Mouse (Mus musculus) cerebellum, adult 11 months (tissue): ENCODE results near the gene H2-Oa.

Experiments used
- DNase-seq: peaks from one replicate; pipeline ENCODE4 v3.0.0; 2022

H2-Oa gene

DNA sequence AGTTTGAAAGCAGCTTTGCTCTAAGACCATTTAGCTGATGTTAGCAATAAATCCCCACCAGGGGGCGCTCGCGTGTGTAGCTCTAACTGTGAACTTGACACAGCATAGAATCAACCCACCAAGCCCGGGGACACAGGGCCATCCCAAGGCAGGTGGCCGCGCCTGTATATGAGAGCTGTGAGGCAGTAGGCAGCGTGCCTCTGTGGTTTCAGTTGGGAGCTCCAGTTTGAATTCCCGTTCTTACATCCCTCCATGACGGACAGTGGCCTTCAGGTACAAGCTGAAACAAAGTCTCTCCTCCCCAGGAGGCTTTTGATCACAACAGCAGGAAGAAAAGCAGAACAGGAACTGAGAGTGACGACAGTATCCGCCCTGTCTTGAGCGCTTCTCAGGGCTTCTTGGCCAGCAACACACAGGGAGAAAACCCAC lies 9.5 kb downstream of the H2-Oa start:
- peak; percentile 84 for DNase-seq

DNA sequence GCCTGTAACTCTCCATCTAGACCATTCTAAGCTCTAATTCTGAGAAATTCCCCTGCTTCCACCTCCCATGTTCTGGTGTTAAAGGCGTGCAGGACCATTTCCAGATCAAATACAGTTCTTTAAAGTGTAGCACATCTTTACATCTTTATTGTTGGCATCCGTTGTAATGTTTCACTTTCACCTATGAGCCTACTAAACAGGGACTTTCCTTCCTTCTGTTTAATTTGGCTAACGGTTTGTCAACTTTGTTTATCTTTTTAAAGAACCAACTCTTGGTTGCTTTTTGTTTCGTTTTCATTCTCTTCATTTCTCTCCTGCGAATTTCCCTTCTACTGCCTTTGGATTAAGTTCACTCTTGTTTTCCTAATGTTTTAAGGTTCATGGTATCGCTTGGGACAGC lies 10.7 kb downstream of the H2-Oa start:
- no peak for DNase-seq

DNA sequence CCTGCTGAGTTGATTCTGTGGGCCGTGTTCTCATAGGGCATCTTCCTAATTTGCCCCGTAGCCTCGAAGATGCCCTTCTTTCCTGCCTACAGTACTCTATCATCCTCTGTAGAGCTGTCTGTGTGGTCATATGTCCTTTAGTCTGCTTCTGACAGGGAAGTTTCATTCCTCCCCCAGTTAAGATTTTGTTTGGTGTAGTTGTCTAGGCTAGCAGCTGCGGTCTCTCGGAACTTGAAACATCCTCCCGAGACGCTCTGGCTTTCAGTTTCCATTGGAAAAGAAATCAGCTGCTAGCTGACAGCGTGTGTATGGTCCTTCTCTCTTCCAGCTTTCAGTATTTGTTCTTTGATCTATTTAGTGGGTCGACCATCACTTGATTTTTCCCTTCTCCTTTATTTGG lies 12.7 kb downstream of the H2-Oa start:
- no peak for DNase-seq

DNA sequence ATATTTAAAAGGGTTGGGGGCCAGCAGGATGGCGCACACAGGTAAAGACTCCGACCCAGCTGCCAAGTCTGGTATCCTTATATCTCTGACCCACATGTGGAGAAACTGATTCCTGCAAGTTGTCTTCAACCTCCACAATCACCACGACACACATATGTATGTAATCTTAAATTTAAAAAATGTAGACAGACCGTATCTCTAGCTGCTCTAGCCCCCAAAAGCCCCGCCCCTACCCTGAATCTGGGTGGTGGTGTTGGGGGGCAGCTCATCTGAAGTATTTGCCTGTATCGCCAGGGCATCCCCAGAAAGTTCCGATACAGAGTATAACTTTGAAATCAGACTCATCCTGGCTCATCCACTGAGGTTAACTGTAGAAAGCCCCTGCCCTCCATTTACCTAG lies 14.4 kb downstream of the H2-Oa start:
- no peak for DNase-seq

DNA sequence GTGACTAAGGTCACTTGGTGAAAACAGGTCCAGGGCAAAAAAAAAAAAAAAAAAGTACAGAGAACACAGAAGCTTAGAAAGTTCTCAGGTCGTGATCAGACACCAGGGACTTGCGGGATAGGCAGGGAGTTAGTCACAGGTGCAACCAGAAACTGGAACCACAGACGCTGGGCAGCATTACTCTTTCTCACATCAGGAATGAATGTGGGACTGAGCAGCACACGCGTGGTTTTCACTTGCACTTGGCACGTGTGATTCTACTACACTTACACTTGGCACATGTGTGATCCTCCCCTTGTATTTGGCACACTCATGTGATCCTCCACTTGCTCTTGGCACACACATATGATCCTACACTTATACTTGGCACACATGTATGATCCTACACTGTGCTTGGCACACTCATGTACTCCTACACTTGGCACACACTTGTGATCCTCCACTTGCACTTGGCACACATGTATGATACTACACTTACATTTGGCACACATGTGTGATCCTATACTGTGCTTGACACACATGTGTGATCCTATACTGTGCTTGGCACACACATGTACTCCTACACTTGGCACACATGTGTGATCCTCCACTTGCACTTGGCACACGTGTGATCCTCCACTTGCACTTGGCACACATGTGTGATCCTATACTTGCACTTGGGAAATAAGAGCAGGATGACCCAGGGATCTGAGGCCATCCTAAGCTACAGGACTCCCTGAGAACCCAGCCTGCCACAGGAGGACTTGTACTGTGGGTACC lies 15.1 kb downstream of the H2-Oa start:
- no peak for DNase-seq

DNA sequence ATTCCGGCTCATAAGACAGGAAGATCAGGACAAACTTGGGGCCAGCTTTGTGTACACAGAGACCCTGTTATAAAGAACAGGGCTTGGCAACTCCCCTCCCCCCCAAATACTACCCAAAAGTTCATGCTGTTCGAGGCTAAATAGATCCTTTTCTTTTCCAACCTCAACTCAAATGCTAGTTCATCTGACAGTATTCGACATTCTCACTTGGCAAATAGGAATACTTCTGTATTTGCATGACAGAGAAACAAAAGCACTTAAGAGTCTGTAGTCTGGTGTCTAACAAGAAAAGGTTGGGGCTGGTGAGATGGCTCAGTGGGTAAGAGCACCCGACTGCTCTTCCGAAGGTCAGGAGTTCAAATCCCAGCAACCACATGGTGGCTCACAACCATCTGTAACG lies 16.3 kb downstream of the H2-Oa start:
- DNase-seq, result no peak

DNA sequence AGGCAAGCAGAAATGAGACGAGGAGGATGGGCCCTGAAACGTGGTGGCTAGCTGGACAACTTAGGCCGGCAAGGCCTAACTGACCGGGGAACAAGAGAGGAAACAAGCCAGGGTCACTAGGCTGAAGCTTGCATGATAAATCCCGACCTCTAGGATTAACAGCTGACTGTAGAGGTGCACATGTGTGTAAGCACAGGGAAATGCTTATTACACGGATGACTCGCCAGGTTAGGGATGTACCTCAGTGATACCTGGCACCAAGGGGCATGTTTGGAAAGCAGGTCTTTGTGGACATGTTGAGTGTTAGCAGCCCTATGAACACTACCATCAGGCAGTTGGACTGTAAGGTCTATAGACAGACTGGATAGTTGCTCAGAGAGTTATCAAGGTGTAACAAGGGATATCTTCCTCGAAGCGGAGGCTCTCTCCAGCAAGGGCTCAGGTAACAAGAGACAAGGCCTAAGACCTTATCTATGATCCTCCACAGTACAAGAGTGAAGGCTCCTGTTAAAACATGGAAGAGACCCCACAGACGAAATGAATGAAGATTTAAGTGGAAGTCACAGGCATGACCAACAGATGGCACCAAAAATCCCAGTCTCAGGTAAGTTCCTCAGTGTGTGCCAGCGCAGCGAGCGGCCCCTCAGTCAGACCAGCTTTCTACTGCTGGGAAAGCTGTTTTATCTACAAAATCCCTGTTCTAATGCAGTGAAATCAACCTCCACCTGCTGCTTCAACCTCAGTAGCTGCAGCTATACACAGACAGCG lies 17.1 kb downstream of the H2-Oa start:
- no peak for DNase-seq

DNA sequence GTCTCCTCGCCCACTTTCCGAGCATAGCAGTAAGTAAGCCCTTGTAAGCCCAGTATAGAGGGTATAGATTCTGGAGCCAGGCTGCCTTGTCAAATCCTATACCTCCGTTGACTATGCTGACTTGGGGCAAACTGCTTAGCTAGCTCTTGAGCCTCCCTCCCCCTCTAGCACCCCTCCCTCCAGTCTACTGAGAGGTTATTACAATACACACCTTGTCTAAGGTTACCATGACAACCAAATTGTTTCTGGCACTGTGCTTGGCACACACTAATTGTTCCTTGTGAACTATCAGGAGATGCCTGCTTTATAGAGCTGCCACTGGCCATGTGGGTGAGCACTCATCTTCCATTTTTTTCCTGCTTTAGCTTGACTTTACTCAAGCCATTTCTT lies 17.7 kb downstream of the H2-Oa start:
- no peak for DNase-seq

DNA sequence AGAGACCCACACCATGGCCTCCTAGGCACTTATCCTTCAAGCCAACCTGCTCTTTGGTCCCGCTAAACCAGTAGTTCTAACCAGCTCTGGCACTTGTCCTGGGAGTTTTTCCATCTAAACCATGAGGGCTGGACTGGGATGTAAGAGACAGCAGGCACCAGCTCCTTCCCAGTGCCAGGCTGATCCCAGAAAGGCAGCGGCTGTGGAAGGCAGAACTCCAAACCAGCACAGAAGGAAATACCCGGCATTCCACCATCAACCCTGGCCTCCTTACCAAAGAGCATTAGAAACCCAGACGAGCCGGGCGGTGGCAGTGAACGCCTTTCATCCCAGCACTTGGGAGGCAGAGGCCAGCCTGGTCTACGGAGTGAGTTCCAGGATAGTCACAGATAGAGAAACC lies 18.2 kb downstream of the H2-Oa start:
- DNase-seq, result no peak

DNA sequence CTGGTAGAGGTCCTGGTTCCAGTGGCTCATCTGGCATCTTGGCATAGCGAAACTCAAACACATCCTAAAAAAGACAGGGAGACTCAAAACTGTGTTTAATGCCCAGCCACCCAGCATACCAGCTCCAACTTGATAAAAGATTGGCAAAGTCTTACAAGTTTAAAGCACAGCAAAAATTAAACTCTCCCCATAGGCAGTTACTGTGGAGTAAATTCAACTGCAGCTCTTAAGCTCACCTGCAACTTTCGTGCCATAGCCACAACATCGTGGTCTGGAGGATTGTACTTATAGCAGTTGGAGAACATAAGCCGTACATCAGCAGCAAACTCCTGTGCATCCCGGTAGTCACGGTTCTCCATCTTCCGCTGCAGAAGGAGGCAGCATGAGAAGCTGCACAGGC lies 22.0 kb downstream of the H2-Oa start:
- DNase-seq, result no peak

DNA sequence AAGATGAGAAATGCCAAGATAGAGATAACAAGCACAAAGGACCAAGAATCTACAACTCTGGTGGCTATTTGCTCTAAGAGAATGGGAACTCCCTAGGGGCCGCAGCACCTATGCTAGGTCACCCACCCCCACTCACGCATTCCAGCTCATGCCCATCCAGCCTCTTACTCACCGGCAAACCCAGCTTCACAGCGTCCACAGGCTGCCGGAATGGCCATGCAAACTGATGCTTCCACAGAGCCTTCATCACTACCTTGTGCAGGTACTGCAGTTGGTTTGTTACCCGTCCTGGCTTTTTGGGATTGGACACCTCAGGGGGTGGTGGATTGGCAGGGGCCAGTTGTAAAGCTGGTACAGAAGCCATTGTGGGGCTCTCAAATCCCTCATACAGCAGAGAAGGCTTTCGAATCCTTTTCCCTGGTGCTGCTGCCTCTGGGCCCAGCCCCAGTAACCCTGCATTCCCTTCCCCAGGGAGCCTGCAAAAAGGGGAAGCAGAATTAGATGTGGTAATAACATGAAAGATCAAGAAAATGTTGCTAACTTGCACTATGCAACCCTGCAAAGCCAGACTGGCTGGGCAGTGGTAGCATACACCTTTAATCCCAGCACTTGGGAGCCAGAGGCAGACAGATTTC lies 24.7 kb downstream of the H2-Oa start:
- peak; percentile 23 for DNase-seq

DNA sequence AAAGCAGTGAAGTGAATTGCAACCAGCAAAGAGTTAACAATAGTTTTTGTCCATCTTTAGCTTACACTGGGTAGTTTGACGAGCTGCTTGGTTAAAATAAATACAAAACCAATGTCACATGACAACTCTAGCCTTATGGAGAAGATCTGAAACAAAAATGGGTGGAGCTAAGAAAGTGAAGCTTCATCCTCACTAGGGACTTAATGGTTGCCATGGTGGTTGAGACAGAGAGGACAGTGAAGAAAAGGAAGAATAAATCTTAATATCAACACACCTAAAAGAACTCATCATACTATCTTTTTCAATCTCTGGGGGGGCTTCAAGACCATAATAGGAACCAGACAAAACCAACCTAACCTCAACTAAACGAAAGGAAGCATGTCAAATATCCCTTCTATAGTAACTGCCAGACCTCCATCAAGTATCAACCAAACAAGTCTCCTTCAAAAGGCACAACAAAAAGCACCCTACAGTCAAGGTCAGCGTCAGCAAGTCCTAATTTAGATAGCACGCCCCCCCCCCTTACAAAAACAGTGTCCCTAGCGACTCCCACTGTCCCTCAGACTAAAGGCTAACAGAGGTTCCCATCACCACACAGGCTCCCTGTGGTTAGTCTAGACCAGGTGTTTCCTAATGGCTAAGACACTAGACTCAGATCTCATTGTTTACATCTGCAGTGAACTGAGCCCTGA lies 25.4 kb downstream of the H2-Oa start:
- no peak for DNase-seq

DNA sequence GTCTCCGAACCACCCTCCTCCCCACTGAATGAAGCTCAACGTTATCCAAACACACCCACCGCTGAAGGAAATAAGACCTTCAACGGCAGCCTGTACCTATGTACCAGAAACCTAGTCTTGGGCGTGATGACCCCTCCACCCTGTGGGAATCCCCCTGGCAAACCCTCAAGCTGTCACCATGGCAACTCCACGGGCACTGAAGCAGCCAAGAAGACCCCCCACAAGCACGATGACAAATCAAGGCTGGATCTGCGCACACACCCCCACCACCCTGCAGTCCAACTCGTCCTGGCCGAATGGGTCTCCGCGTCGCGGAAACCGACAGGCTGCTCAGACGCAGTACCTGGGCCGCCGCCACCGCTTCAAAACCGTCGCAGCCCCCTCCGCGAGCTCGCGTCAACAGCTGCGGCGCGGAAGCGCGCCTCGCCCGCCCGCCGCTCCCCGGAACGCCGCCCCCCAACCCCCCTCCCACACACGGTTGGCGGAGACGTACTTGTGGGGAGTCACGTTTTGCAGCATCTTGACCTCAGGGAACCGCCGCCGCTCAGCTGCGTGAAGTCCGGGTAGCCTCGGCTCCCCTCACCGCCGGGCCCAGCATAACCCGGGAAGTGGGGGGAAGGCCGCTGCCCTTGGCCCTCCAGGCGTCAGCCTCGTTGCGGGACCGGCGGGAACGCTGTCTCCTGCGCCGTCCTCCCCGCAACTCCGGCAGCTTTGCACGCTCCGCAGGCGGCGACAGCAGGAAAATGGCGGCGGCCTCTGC lies 26.2 kb downstream of the H2-Oa start:
- DNase-seq, result peak; percentile 64

DNA sequence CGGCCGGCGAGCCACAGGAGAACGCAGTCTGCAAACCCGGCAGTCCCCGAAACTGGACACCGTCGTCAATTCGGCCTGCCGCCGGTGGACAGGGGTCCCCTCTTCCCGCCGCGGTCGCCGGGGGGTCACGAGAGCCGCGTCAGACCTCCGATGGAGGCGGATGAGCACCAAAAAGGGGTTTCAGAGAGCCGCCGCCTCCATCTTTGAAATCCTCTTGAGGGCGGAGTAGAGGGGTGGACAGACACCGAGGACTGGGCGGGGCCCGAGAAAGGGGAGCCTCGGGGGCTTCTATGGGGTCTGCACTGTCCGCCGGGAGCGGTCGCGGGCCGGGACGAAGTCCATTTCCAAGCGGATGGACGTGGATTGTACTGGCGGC lies 26.7 kb downstream of the H2-Oa start:
- DNase-seq, result no peak

DNA sequence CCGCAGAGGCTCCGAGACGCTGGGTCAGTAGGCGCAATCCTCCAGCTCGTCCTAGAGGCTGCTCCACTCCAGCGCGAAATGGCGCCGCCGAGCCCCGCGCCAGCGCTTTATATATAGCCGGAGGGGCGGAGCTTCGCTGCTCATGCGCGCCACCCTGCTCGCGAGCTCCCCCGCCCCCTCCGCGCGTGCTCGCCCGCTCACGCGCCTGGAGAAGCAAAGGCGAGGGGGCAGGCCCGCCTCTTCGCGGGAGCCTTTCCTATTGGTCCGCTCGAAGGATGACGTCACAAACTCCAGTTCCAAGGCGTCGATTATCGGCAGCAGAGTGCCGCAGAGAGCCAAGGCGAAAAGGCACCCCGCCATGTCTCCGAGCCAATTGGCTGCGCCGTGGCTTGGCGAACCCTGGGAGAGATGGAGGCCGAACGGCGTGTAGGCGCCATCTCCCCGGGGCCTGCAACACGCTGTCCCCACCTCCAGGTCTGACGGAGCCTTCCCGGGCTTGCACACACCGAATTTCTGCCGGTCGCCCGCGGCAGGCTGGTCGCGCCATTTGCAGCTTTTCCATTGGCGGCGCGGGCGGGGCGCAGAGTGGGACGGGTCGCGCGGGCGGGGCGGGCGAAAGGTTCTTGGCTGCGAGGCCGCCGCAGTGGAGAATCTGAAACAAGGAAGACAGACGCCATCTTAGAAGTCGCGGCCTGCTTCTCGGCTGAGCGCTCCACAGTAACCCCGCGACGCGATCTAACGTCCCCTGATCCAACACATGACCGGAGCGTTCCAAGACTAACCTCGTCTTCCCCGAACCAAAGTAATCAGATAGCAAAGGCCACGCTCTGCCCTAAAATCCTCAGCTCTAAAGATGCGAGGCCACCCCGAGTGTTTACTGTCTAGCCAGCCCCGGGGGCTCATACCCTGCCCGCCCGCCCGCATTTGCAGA lies 27.4 kb downstream of the H2-Oa start, which contains the start of gene H2-DMa:
H2-DMa (plus strand) TSS at position 293 of the 931 bp plus-strand sequence.
- peak; percentile 99 for DNase-seq

DNA sequence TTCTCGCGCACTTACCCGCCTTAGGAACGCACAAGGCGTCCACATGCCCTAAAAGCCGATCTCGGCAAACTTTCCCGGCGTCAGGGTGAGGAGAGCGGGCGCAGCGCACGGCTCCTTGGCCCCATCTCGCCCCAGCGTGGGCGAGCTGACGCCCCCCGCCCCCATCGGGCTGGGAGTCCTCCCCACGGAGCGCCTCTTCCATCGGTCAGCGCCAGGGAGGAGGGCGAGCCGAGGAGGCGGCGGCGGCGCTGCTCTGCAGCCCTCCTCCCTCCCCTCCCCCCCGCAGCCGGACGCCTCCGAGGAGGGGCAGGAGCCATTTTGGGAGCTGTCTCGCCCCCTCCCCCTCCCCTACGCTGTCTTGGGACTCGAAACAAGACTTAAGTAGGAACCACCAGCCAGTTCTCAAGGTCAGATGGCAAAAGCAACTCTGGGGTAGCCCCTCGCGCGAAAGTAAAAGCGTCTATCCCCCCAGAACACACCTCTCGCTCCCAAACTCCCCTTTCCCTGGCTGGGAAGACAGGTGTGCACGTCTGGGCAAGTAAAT lies 28.1 kb downstream of the H2-Oa start:
- DNase-seq, result peak; percentile 88

DNA sequence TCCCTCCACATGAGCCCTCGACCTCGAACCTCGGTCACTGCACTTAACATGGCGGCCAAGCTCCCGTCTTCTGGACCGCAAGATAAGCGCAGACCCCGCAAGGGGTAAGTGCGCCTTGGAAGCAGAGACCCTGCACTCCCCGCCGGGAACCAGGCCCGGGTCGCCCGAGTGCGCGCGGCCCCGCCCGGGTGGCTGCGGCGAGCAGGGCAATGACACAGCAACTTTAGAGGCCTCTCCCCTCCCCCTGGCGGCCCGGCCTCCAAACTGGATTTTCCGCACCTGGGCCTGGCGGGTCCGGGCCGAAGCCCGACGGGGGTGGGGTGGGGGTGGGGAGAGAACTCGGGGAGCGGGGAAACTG lies 28.7 kb downstream of the H2-Oa start:
- DNase-seq, result peak; percentile 83

DNA sequence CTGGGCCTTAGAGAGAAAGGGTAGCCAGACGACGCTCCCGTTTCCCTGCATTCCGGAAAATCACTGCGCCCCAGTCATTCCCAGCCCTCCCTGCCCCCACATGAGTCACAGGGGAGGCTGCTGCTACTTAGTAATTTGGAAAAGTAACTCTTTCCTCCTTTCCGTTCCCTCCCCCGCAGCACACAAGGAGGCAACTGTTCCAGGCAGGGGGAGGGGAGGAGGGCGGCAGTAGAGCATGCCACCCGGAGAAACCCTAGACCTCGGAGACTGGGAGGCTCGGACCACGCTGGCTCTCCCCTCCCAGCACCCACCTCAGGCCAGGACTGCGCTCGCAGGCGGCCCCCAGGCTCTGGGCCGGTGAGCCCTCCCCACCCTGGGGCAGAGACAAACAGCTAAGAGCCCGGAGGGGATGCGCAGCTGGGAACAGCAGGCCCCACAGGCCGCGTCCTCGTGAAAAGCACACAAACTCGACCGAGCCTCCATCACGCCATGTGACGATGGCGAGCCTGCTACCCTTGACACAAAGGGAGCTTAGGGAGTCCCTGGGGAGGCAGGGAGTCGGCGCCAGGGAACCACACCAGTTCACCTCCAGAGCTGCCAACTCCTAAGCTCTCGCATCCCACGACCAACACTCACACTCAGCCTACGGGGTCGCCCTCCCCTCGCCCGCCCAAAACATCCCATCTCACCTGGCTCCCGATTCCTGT lies 29.2 kb downstream of the H2-Oa start:
- DNase-seq, result peak; percentile 80

DNA sequence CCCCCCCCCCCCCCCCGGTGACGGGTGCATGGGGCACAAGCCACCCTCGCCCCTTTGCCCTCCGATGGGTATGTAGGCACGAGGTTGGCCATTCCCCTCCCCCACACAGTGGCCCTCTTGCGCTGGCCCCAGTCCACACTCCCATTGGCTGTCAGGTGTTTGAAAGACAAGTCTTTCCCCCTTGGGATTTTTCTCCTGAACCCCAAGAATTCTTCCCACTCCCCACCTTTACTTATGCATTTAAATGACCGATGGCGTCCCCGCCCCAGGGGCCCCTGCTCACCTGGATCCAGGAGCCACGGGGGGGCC lies 29.7 kb downstream of the H2-Oa start:
- DNase-seq, result peak; percentile 79

DNA sequence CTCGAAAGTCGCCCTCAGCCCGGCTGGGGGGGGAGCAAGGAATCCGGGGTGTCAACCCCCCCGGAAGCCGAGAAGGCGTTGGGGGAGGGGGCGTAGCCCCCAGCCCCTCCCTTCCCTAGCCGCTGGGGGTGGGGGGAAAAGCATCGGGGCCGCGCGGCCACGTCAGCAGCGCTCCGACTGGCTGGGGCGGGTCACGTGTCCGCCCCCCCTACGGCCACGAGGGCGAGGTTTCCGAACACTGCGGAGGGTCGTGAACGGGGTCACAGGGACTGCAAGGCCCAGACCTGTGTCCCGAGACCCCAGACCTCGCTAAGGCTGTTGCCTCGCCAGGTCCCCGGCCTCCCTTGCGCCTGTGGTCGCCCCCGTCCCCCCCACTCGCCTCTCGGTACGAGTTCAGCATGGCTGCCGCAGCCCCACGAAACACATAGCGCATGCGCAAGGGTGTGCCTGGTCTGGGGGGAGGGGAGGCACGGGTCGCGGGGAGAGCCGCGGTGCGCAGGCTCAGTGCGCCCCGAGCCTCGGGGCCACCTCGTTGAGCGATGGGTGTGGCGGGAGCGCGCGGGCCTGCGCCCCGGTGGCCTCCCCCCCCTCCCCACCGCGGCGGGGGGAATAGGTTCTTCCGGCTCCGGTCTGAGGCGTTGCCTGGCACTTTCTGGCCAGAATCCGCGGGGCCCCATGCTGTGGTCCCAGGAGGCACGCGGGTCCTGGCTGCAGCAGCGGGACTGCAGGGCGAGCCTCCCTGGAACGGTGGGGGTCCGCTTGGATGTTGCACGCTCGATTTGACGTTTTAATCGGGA lies 30.2 kb downstream of the H2-Oa start, which contains the start of gene Brd2:
Brd2 (minus strand) TSS at position 447 of the 797 bp plus-strand sequence.
- peak; percentile 98 for DNase-seq
